Mouse (Mus musculus) midbrain, embryonic 14.5 days (tissue): ENCODE measurements at regions not wholly inside any gene's neighbourhood (a gene's known extent, or its start where the extent isn't known, plus 50 kb on each side); places are given as distances from the start of the nearest gene placed in this dataset.

Experiments
- ATAC-seq: fragments of 200-750 bp; cut with Nextera tagmentation; 2 replicates; pipeline ENCODE4 v1.8.0; 2017; ENCODE audit warnings: moderate number of reproducible peaks, moderate library complexity; ENCODE audit not compliant: low FRiP score, low TSS enrichment
- DNase-seq: peaks from one replicate; pipeline ENCODE4 v3.0.0-alpha.2; 2015
- H3K27ac ChIP-seq: fragments of 300-500 bp; sonication (generic); replicated peaks from 2 replicates; pipeline ENCODE4 v1.5.1; 2014; ENCODE audit warnings: mild to moderate bottlenecking, low read depth, low read length, moderate library complexity
- H3K27me3 ChIP-seq: fragments of 300-500 bp; sonication (generic); 2 replicates; pipeline ENCODE4 v1.6.1; 2014; ENCODE audit warnings: low read length, control low read depth, mixed read lengths; ENCODE audit not compliant: control insufficient read depth, insufficient read depth
- H3K36me3 ChIP-seq: fragments of 300-500 bp; sonication (generic); 2 replicates; pipeline ENCODE4 v1.6.1; 2014; ENCODE audit warnings: low read length, control low read depth; ENCODE audit not compliant: control insufficient read depth, insufficient read depth
- H3K4me1 ChIP-seq: fragments of 300-500 bp; sonication (generic); 2 replicates; pipeline ENCODE4 v1.6.1; 2014; ENCODE audit warnings: mild to moderate bottlenecking, antibody characterized with exemption, low read length, control low read depth; ENCODE audit not compliant: control insufficient read depth, insufficient read depth
- H3K4me2 ChIP-seq: fragments of 300-500 bp; sonication (generic); 2 replicates; pipeline ENCODE4 v1.6.1; 2014; ENCODE audit warnings: mild to moderate bottlenecking, low read length, moderate library complexity
- H3K4me3 ChIP-seq: fragments of 300-500 bp; sonication (generic); replicated peaks from 2 replicates; pipeline ENCODE4 v1.5.1; 2014; ENCODE audit warnings: low read depth, low read length
- H3K9ac ChIP-seq: fragments of 300-500 bp; sonication (generic); replicated peaks from 2 replicates; pipeline ENCODE4 v1.6.1; 2014; ENCODE audit warnings: mild to moderate bottlenecking, low read length, moderate library complexity
- H3K9me3 ChIP-seq: fragments of 300-500 bp; sonication (generic); 2 replicates; pipeline ENCODE4 v1.6.1; 2016; ENCODE audit warnings: low read length, control low read depth, mixed read lengths; ENCODE audit not compliant: control insufficient read depth
- WGBS: fragments of 180-500 bp; shearing (Covaris S2); extraction: QIAGEN DNeasy Blood & Tissue Kit; methylation state at CpG from one replicate; pipeline ENCODE4 v1.1.7; 2014; 5-methylcytosine and 5-hydroxymethylcytosine counted together

- Histone ChIP-seq H3K4me3 (no peak overlapping the region), H3K4me1 (0 out of 2 replicates have a peak, but pooled peaks cover 3% of the 10 kb centered on the region), H3K27ac (no peak overlapping the region), H3K27me3 (no peaks in the 10 kb centered on the region), H3K4me2 (no peak overlapping the region), H3K9ac (no peak overlapping the region), H3K9me3 (no peaks in the 10 kb centered on the region), H3K36me3 (no peaks in the 10 kb centered on the region)
- 34% methylated on average over 8 of the region's 8 CpGs for WGBS
- peak; percentile 49 for DNase-seq
- ATAC-seq: peak; percentile 83
Measured at GRCm38 (mm10) chr3:155487877-155488537, 394.8 kb downstream of the Lrriq3 start.

- no peaks in the 10 kb centered on the region for H3K36me3 ChIP-seq
- no peak overlapping the region for H3K4me2 ChIP-seq
- H3K9ac ChIP-seq: no peak overlapping the region
- H3K27ac ChIP-seq: no peak overlapping the region
- H3K4me1 ChIP-seq: 0 out of 2 replicates have a peak, but pooled peaks cover 3% of the 10 kb centered on the region
- 50% methylated on average over 1 of the region's 1 CpGs for whole genome bisulfite sequencing
- no peaks in the 10 kb centered on the region for H3K27me3 ChIP-seq
- no peaks in the 10 kb centered on the region for H3K9me3 ChIP-seq
- no peak overlapping the region for H3K4me3 ChIP-seq
- ATAC-seq (no peak), DNase-seq (no peak)
Measured at GRCm38 (mm10) chr3:155490670-155491069, 397.4 kb downstream of the Lrriq3 start.

- no peak overlapping the region for H3K4me2 ChIP-seq
- H3K4me1 ChIP-seq: no peaks in the 10 kb centered on the region
- ATAC-seq: no peak
- H3K27me3 ChIP-seq: no peaks in the 10 kb centered on the region
- H3K4me3 ChIP-seq: no peak overlapping the region
- no peak for DNase-seq
- H3K9me3 ChIP-seq: no peaks in the 10 kb centered on the region
- 88% methylated on average over 1 of the region's 1 CpGs for WGBS
- no peak overlapping the region for H3K9ac ChIP-seq
- H3K36me3 ChIP-seq: no peaks in the 10 kb centered on the region
- H3K27ac ChIP-seq: no peak overlapping the region
Measured at GRCm38 (mm10) chr3:155510161-155510857, 417.1 kb downstream of the Lrriq3 start.

- WGBS: 91% methylated on average over 2 of the region's 2 CpGs
- no peak overlapping the region for H3K27ac ChIP-seq
- ATAC-seq: no peak
Measured at GRCm38 (mm10) chr3:155513885-155514284, 420.7 kb downstream of the Lrriq3 start.

GRCm38 (mm10) chr3:155529312-155529711 lies 436.1 kb downstream of the Lrriq3 start:
- Histone ChIP-seq H3K4me3 (no peak overlapping the region), H3K4me1 (no peaks in the 10 kb centered on the region), H3K36me3 (no peaks in the 10 kb centered on the region), H3K27me3 (no peaks in the 10 kb centered on the region), H3K9me3 (no peaks in the 10 kb centered on the region), H3K27ac (no peak overlapping the region), H3K9ac (no peak overlapping the region), H3K4me2 (no peak overlapping the region)
- WGBS: 85% methylated on average over 3 of the region's 3 CpGs
- DNase-seq (no peak), ATAC-seq (no peak)

More at GRCm38 (mm10) chr3:155513885-155514284, 420.7 kb downstream of the Lrriq3 start:
- DNase-seq: no peak
- no peak overlapping the region for H3K4me3 ChIP-seq
- H3K9ac ChIP-seq: no peak overlapping the region
- no peak overlapping the region for H3K4me2 ChIP-seq
- H3K9me3 ChIP-seq: no peaks in the 10 kb centered on the region
- no peaks in the 10 kb centered on the region for H3K36me3 ChIP-seq
- H3K27me3 ChIP-seq: no peaks in the 10 kb centered on the region
- no peaks in the 10 kb centered on the region for H3K4me1 ChIP-seq

GRCm38 (mm10) chr3:155530811-155531210 lies 437.6 kb downstream of the Lrriq3 start:
- H3K27me3 ChIP-seq: no peaks in the 10 kb centered on the region
- H3K9ac ChIP-seq: no peak overlapping the region
- H3K4me1 ChIP-seq: no peaks in the 10 kb centered on the region
- H3K9me3 ChIP-seq: no peaks in the 10 kb centered on the region
- no peak overlapping the region for H3K27ac ChIP-seq
- no peaks in the 10 kb centered on the region for H3K36me3 ChIP-seq
- DNase-seq (no peak), ATAC-seq (no peak)
- H3K4me2 ChIP-seq: no peak overlapping the region
- no peak overlapping the region for H3K4me3 ChIP-seq

GRCm38 (mm10) chr3:155532075-155532474 lies 438.8 kb downstream of the Lrriq3 start:
- ATAC-seq (no peak), DNase-seq (peak; percentile 24)
- H3K36me3 ChIP-seq: no peaks in the 10 kb centered on the region
- WGBS: 72% methylated on average over 4 of the region's 4 CpGs
- H3K9me3 ChIP-seq: no peaks in the 10 kb centered on the region
- H3K4me2 ChIP-seq: no peak overlapping the region
- H3K27ac ChIP-seq: no peak overlapping the region
- no peak overlapping the region for H3K4me3 ChIP-seq
- no peak overlapping the region for H3K9ac ChIP-seq
- H3K4me1 ChIP-seq: no peaks in the 10 kb centered on the region
- H3K27me3 ChIP-seq: no peaks in the 10 kb centered on the region

- Histone ChIP-seq H3K27ac (no peak overlapping the region), H3K9me3 (no peaks in the 10 kb centered on the region), H3K27me3 (no peaks in the 10 kb centered on the region), H3K4me3 (no peak overlapping the region), H3K4me2 (no peak overlapping the region), H3K4me1 (no peaks in the 10 kb centered on the region), H3K9ac (no peak overlapping the region), H3K36me3 (no peaks in the 10 kb centered on the region)
- DNase-seq: peak; percentile 5
- 86% methylated on average over 6 of the region's 6 CpGs for WGBS
- ATAC-seq: no peak
Measured at GRCm38 (mm10) chr3:155548204-155548603, 455.0 kb downstream of the Lrriq3 start.

GRCm38 (mm10) chr3:155577111-155577510 lies 483.9 kb downstream of the Lrriq3 start:
- Histone ChIP-seq H3K9ac (no peak overlapping the region), H3K4me1 (peaks cover 10% of the 10 kb centered on the region), H3K4me2 (no peak overlapping the region), H3K27ac (no peak overlapping the region; the same call in 1 of the 2 replicates), H3K9me3 (no peaks in the 10 kb centered on the region), H3K4me3 (no peak overlapping the region), H3K27me3 (no peaks in the 10 kb centered on the region), H3K36me3 (no peaks in the 10 kb centered on the region)
- 10% methylated on average over 2 of the region's 2 CpGs for WGBS
- DNase-seq (peak; percentile 39), ATAC-seq (peak; percentile 58)
